Mouse (Mus musculus): ENCODE data around the gene Cnga3. TPM values are rescaled to one million over a fixed set of nuclear protein-coding genes. Genes with fewer than 3 reads are reported as not detected.

Cnga3 gene
- 1 to 10 TPM; 1.7 to 1.8 TPM for total RNA-seq (2021)
- long read RNA-seq, experiment 1, partial matches to known transcripts = 0 of 2 reads
- long read RNA-seq, experiment 1, other reads (novel, unspliced or antisense) = 2 of 2 reads
- long read RNA-seq, experiment 2, partial matches to known transcripts = 0 of 2 reads
- long read RNA-seq, experiment 2, other reads (novel, unspliced or antisense) = 2 of 2 reads

- no peak for DNase-seq
These were observed at the start of gene Cnga3 for GRCm38 (mm10) chr1:37214144-37214543. TSS of gene Cnga3 (plus strand) at chr1:37214434.

GRCm38 (mm10) chr1:37166066-37166465 is 48.2 kb upstream of the Cnga3 start:
- no peak for DNase-seq

DNA sequence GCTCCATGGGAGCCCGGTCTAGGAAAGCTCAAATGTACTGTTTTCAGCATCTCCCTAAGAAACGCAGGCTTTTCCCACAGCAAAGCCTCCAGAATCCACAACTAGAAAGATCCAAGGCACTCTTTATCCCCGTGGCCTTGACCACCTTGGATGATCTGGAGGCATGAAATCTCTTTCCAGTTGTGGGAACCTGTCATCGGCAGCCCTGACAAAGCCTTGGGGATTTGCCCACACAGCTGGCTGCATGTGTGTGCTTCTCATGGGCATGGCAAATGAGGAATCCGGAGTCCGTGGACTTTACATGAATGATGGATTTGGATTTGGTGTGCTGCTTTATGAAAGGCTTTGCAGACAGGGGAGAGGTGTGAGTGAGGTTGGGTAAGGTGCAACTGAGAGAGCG is 46.3 kb upstream of the Cnga3 start:
- DNase-seq = no peak

GRCm38 (mm10) chr1:37177874-37178273 is 36.4 kb upstream of the Cnga3 start:
- DNase-seq = no peak

- no peak for DNase-seq
These were observed 34.4 kb upstream of the Cnga3 start for GRCm38 (mm10) chr1:37179852-37180251.

- no peak for DNase-seq
These were observed 27.2 kb upstream of the Cnga3 start for GRCm38 (mm10) chr1:37187050-37187449.

DNA sequence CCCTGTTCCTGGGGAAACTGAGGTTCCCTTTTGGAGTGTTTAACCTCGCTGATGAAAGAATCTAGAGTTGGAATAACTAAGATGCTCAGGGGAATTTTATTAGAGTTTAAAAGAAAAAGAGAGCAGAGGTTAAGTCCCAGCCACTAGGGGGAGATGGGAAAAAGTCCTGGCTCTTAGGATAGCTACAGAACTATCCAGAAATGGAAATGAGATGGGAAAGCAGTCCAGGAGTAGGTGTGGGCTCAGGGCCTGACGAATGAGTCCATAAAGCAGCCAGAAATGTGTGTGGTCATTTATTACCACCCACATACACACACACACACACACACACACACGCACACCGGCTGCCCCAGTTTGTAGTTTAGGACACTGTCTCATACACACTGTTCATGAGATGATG is 19.6 kb upstream of the Cnga3 start:
- DNase-seq = peak in 1 of 2 experiments; percentile 13

DNA sequence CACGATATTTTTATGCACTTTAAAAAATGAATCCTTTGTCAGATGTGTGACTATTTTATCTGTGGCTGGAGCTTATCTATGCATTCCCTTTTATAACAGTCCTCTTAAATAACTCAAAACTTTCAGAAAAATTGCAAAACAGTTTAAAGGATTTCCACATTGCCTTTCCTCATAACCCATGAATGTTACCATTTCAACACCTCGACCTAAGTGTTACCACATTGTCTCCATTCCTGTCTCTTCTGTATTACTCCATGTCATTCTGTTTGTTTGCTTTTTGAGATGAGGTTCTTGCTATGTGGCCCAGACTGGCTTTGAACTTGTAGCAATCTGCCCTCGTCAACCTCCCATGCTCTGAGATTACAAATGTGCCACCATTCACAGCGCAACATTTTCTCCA is 12.8 kb upstream of the Cnga3 start:
- no peak for DNase-seq

GRCm38 (mm10) chr1:37207743-37208142 is 6.5 kb upstream of the Cnga3 start:
- no peak for DNase-seq

DNA sequence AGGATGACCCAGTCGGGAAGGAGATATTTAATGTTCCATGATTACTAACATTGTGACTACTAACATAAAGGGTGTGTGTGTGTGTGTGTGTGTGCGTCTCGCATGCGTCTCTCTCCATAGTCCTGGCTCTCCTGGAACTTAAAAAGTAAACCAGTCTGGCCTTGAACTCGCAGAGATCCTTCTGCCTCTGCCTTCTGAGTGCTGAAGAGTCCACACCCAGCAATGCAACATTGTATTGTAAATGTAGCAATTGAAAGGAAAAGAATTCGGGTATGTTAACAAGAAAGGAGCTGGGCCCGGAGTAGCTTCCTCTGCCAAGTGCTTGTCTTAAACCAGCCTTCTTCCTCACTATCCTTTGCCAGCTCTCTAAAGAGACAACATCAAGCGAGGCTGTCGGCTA is 1.9 kb upstream of the Cnga3 start:
- DNase-seq = no peak

- peak; percentile 28 to 51 for DNase-seq
These were observed 4.2 kb downstream of the Cnga3 start for GRCm38 (mm10) chr1:37218386-37218785.

DNA sequence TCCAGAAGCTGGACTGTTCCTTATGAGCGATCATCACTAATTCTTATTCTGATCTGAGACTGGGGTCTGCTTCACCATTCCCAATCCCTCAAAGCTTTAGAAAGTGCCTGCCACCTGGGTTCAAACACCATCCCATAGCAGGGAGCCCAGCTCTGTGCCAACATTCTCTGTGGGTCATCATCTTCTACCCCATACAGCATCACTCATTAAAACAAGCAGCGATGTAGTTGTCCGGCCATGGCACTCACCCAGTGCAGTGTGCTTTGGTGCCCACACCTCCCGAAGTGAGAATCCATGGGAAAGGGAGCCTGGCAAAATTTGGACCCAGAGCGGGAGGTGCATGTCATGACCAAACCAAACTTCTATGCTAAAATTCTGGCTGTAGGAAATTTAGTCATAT is 5.4 kb downstream of the Cnga3 start:
- DNase-seq = no peak

GRCm38 (mm10) chr1:37220134-37220907 is 6.1 kb downstream of the Cnga3 start:
- DNase-seq = no peak

GRCm38 (mm10) chr1:37222002-37222401 is 7.8 kb downstream of the Cnga3 start:
- no peak for DNase-seq

DNA sequence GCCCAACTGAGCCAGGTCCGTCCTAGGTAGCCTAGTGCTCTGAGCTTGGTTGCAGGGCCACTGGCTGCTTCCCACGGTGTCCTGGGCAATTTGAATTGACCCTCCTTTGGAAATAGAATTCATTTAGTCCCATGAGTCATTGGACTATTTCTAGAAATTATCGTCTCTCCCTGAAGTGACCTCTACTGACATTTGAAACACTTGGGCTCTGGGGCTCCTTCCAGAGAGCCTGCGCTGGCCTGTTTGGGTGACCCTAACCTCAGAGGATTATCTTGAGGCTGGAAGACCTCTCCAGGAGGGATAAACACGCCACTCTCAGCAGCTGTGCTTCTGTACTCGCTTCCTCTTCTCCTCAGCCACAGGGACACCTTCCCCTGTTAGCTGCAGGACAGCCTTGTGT is 16.2 kb downstream of the Cnga3 start:
- peak; percentile 31 to 48 for DNase-seq

DNA sequence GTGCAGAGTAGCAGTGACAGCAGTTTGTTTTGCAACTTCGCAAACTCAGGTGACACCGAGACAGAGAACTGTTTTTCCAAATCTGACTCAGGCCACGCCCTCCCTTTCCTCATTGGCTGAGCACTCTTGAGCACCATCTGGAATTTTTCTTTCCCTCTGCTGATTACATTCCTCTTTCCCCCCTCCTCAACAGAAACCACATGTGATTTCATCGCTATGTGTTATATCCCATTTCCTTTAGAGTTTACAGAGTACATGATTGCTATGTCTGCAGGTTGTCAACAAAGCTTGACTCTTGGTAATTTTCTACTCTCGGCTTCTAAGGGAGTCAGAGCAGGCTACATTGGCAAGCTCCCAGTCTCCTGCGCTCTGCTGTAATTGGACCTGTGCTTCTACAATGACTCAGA is 17.1 kb downstream of the Cnga3 start:
- DNase-seq = peak; percentile 58 to 65

GRCm38 (mm10) chr1:37239045-37239635 is 24.9 kb downstream of the Cnga3 start:
- DNase-seq = peak in 1 of 2 experiments; percentile 13

DNA sequence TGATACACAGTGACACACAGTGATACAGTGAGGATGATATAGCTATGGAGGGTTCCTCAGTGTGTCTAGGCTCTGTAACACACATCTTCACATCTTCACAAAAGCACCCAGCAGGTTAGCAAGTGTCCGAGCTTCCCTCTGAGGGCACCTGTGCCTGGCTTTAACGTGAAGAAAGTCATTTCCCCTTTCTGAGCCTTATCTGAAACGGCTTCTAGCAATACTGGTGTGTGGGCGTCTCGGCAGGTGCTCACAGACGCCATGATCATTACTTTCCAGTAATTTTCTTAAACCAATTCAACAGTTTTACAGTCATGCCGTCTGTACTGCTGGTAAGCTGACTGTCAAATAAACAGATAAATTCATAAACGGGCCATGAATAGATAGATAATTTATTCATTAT is 28.0 kb downstream of the Cnga3 start:
- no peak for DNase-seq

- no peak for DNase-seq
These were observed 32.2 kb downstream of the Cnga3 start for GRCm38 (mm10) chr1:37246476-37246875.

- peak; percentile 25 to 36 for DNase-seq
These were observed 34.2 kb downstream of the Cnga3 start for GRCm38 (mm10) chr1:37248406-37248805.

- DNase-seq = peak; percentile 72 to 94
These were observed 36.5 kb downstream of the Cnga3 start for GRCm38 (mm10) chr1:37250643-37251310.

DNA sequence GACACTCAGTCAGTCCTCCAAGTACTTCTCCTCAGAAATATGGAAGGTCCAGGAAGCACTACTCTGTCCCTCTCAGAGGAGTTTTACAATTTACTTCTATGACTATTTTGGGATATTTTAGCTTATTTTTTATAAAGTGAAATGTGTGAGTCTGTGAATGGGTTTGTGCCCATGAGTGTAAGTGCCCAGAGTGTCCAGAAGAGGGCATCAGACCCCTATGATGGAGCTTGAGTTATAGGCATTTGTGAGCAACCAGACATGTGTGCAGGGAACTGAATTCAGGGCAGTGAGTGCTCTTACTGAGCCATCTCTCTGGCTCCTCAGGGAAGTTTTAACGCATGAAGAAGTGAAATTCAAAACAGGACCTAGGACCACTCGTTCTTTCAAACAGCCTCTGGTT is 44.2 kb downstream of the Cnga3 start:
- no peak for DNase-seq

DNA sequence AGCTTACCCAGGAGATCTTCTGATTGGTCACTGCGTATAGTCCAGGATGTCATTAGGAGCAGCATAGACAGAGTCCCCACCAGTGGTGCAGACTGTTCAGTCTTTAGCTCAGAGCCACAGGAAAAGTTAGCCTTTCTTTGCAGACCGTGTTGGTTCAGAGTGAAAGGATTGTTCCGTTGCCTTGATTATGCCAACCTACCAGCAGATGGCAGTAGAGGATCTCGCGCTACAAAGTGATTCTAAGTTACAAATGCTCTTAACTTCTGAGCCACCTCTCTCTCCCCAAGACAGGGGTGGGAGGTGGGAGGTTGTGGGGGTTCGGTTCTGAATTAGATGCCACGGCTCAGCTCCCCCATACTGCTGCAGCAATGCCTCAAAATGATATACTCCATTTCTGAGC is 58.2 kb downstream of the Cnga3 start:
- peak; percentile 49 to 81 for DNase-seq

All from heart, adult 18-20 months (tissue).